Mouse (Mus musculus): ENCODE measurements at regions not wholly inside any gene's neighbourhood (a gene's known extent, or its start where the extent isn't known, plus 50 kb on each side); places are given as distances from the start of the nearest gene placed in this dataset.

DNA sequence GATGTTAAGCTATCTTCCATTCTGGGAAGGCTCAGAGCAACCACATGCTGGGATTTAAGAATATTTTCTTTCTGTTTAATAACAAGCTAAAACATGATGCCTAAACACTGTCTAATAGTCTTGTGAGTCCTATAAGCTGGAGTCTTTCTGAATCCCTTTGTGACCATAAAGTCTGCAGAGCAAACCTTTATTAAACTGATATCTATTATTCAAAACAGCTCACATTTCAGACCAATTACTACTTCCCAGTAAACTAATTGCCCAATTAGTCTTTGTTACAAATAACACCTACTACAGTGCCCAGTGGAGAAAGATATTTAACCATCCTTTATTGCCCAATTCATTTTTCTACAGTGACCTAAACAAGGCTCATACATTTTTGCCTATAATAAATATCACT is 277.7 kb downstream of the Stxbp6 start:
- no peak for DNase-seq (ENCODE audit: low spot score)
- Histone ChIP-seq H3K4me2 (replicated peaks; ENCODE audit: low read depth) (no peak overlapping the region), H3K27me3 (ENCODE audit: control insufficient read depth, insufficient read depth, low read length) (no peaks in the 10 kb centered on the region), H3K4me3 (ENCODE audit: low read depth, low read length) (no peak overlapping the region), H3K4me1 (replicated peaks; ENCODE audit: control insufficient read depth, insufficient read depth) (no peaks in the 10 kb centered on the region), H3K9me3 (ENCODE audit: control insufficient read depth, low read length) (no peaks in the 10 kb centered on the region), H3K9ac (ENCODE audit: low read length) (no peak overlapping the region), H3K36me3 (ENCODE audit: control insufficient read depth, insufficient read depth, low read length) (no peaks in the 10 kb centered on the region), H3K27ac (replicated peaks) (no peak overlapping the region)
- no peak for TF ChIP-seq CTCF (IDR thresholded peaks at IDR 0.05; ENCODE audit: low read depth)
- TF ChIP-seq EP300 (optimal IDR thresholded peaks at IDR 0.05) = no peak
- no peak for ATAC-seq (ENCODE audit: low FRiP score, low TSS enrichment)

GRCm38 (mm10) chr12:44750743-44751142 is 323.8 kb downstream of the Stxbp6 start:
- no peaks in the 10 kb centered on the region for H3K27me3 ChIP-seq (ENCODE audit: control insufficient read depth, insufficient read depth, low read length)
- no peak overlapping the region for H3K9ac ChIP-seq (ENCODE audit: low read length)
- no peak overlapping the region for H3K27ac ChIP-seq (replicated peaks)
- 75% methylated on average over 3 of the region's 3 CpGs for WGBS
- no peaks in the 10 kb centered on the region for H3K9me3 ChIP-seq (ENCODE audit: control insufficient read depth, low read length)
- H3K4me3 ChIP-seq (ENCODE audit: low read depth, low read length) = no peak overlapping the region
- H3K4me1 ChIP-seq (replicated peaks; ENCODE audit: control insufficient read depth, insufficient read depth) = no peaks in the 10 kb centered on the region
- H3K36me3 ChIP-seq (ENCODE audit: control insufficient read depth, insufficient read depth, low read length) = no peaks in the 10 kb centered on the region
- DNase-seq (ENCODE audit: low spot score) = no peak
- TF ChIP-seq EP300 (optimal IDR thresholded peaks at IDR 0.05) = no peak
- no peak for TF ChIP-seq CTCF (IDR thresholded peaks at IDR 0.05; ENCODE audit: low read depth)
- ATAC-seq (ENCODE audit: low FRiP score, low TSS enrichment) = no peak
- no peak overlapping the region for H3K4me2 ChIP-seq (replicated peaks; ENCODE audit: low read depth)

- Histone ChIP-seq H3K27me3 (ENCODE audit: control insufficient read depth, insufficient read depth, low read length) (no peaks in the 10 kb centered on the region), H3K9ac (ENCODE audit: low read length) (no peak overlapping the region), H3K36me3 (ENCODE audit: control insufficient read depth, insufficient read depth, low read length) (no peaks in the 10 kb centered on the region), H3K27ac (replicated peaks) (no peak overlapping the region), H3K4me1 (replicated peaks; ENCODE audit: control insufficient read depth, insufficient read depth) (no peaks in the 10 kb centered on the region), H3K9me3 (ENCODE audit: control insufficient read depth, low read length) (no peaks in the 10 kb centered on the region), H3K4me3 (ENCODE audit: low read depth, low read length) (no peak overlapping the region), H3K4me2 (replicated peaks; ENCODE audit: low read depth) (no peak overlapping the region)
- peak; percentile 46 for TF ChIP-seq CTCF (IDR thresholded peaks at IDR 0.05; ENCODE audit: low read depth)
- no peak for TF ChIP-seq EP300 (optimal IDR thresholded peaks at IDR 0.05)
- 76% methylated on average over 2 of the region's 2 CpGs for WGBS
- ATAC-seq (ENCODE audit: low FRiP score, low TSS enrichment) (no peak), DNase-seq (ENCODE audit: low spot score) (no peak)
Observed at GRCm38 (mm10) chr12:44726767-44727166, 347.7 kb downstream of the Stxbp6 start.

Data from stomach, postnatal 0 days (tissue).